Comparison of ENCODE assay signal across 7 mouse cellular contexts in the genomic region with DNA sequence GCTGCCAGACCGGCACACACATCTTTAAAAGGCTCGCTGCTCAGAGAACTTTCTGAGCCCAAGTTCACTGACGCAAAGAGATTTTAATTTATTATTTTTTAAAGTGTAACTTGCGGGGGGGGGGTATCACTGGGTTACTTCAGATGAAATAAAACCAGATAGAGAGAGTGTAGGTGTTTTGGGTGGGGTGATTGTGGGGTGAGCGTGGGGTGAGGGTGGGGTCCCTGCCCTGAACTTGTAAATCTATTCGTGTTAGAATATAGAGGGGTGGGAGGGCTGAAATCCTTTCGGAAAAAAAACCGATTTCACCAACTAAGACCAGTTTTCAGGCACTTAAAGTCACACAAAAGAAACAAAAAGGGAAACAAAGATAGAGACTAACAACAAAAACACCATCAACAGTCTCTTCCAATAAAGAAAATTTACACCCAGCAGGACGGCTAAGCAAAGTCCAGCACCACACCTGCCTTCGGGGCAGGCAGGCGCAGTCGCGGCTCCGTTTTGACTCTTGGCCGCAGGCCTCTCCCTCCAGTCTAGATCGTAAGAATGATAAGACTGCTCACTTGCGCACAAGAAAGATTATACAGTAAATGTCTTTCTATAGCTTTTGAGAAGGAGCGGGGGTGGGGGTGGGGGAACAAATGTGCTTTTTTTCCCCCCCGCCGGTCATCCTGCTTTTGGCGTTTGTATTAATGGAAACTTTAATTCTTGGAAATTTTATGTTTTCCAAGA. TPM values are rescaled to one million over a fixed set of nuclear protein-coding genes. Genes with fewer than 3 reads are reported as not detected.
DNase-seq lines count a peak whose midpoint lies in the region; ATAC-seq and TF ChIP-seq lines count a peak whose summit lies in the region.

No protein-coding gene starts in this region.

- peak overlapping the region; percentile 92 for H3K4me2 ChIP-seq in limb, embryonic 14.5 days (replicated peaks; ENCODE audit: low read depth, low read length, severe bottlenecking)
- H3K4me2 ChIP-seq in neural tube, embryonic 12.5 days (replicated peaks): peak overlapping the region; percentile 95

- H3K27me3 ChIP-seq in ES-Bruce4 (ENCODE audit: control insufficient read depth, insufficient read depth, low read length, poor library complexity, severe bottlenecking): no peaks in the 10 kb centered on the region
- peaks cover 71% of the 10 kb centered on the region for H3K27me3 ChIP-seq in hindbrain, embryonic 10.5 days (ENCODE audit: insufficient read depth, poor library complexity, severe bottlenecking)
- peaks cover 54% of the 10 kb centered on the region for H3K27me3 ChIP-seq in limb, embryonic 14.5 days (ENCODE audit: control insufficient read depth, insufficient read depth, low read length)
- H3K27me3 ChIP-seq in neural tube, embryonic 12.5 days (replicated peaks): peaks cover 43% of the 10 kb centered on the region

- TF ChIP-seq EP300 in ES-Bruce4 (IDR thresholded peaks at IDR 0.05; ENCODE audit: insufficient read depth, low read depth, low read length): 0 out of 2 replicates have a peak, but pooled peaks have one; percentile 59

- no peak for ATAC-seq in limb, embryonic 14.5 days (ENCODE audit: low FRiP score, low read depth)
- peak; percentile 26; the same call in 1 of the 2 replicates for ATAC-seq in neural tube, embryonic 12.5 days (ENCODE audit: low FRiP score, low read depth)
- ATAC-seq in inflammation-experienced regulatory T-cells, adult 6 months: no peak

- no peak overlapping the region for H3K27ac ChIP-seq in ES-Bruce4 (ENCODE audit: insufficient read depth, low read length)
- H3K27ac ChIP-seq in hindbrain, embryonic 10.5 days: peak overlapping the region; percentile 62; the same call in 1 of the 2 replicates
- no peak overlapping the region for H3K27ac ChIP-seq in limb, embryonic 14.5 days (replicated peaks; ENCODE audit: low read depth, low read length)
- H3K27ac ChIP-seq in neural tube, embryonic 12.5 days: no peak overlapping the region

- H3K9ac ChIP-seq in ES-Bruce4 (ENCODE audit: low read depth, poor library complexity, severe bottlenecking): peak overlapping the region; percentile 42
- peak overlapping the region; percentile 53 for H3K9ac ChIP-seq in limb, embryonic 14.5 days (ENCODE audit: low read depth, low read length, severe bottlenecking)
- peak overlapping the region; percentile 53; the same call in 1 of the 2 replicates for H3K9ac ChIP-seq in neural tube, embryonic 12.5 days

- H3K4me1 ChIP-seq in ES-Bruce4 (ENCODE audit: control insufficient read depth, insufficient read depth, low read length): no peaks in the 10 kb centered on the region
- H3K4me1 ChIP-seq in hindbrain, embryonic 10.5 days (replicated peaks): peaks cover 20% of the 10 kb centered on the region
- peaks cover 5% of the 10 kb centered on the region; the same call in 1 of the 2 replicates for H3K4me1 ChIP-seq in limb, embryonic 14.5 days (ENCODE audit: control insufficient read depth, insufficient read depth, low read length)
- H3K4me1 ChIP-seq in neural tube, embryonic 12.5 days: peaks cover 8% of the 10 kb centered on the region; the same call in 1 of the 2 replicates

- no peaks in the 10 kb centered on the region for H3K9me3 ChIP-seq in ES-Bruce4 (replicated peaks; ENCODE audit: control insufficient read depth, insufficient read depth, low read length, poor library complexity, severe bottlenecking)
- no peaks in the 10 kb centered on the region for H3K9me3 ChIP-seq in hindbrain, embryonic 10.5 days
- no peaks in the 10 kb centered on the region for H3K9me3 ChIP-seq in limb, embryonic 14.5 days (ENCODE audit: control insufficient read depth, low read length)
- H3K9me3 ChIP-seq in neural tube, embryonic 12.5 days: no peaks in the 10 kb centered on the region

- no peaks in the 10 kb centered on the region for H3K36me3 ChIP-seq in ES-Bruce4 (ENCODE audit: control insufficient read depth, insufficient read depth, low read length, poor library complexity, severe bottlenecking)
- H3K36me3 ChIP-seq in hindbrain, embryonic 10.5 days: no peaks in the 10 kb centered on the region
- no peaks in the 10 kb centered on the region for H3K36me3 ChIP-seq in limb, embryonic 14.5 days (ENCODE audit: control insufficient read depth, insufficient read depth, low read length)
- H3K36me3 ChIP-seq in neural tube, embryonic 12.5 days: no peaks in the 10 kb centered on the region

- peak; percentile 20 for DNase-seq in T-cell, adult 2 months (ENCODE audit: low spot score)
- peak; percentile 26 for DNase-seq in hindbrain, embryonic 10.5 days (ENCODE audit: low spot score)
- peak; percentile 15 for DNase-seq in limb, embryonic 14.5 days (ENCODE audit: low spot score)
- DNase-seq in left cerebral cortex, postnatal 36 days (ENCODE audit: low spot score in 2 of 2): no peak

- TF ChIP-seq POLR2A in ES-Bruce4 (IDR thresholded peaks at IDR 0.05; ENCODE audit: insufficient read depth, low read length): no peak
- no peak for TF ChIP-seq POLR2A in limb, embryonic 14.5 days (IDR thresholded peaks at IDR 0.05; ENCODE audit: borderline replicate concordance, extremely low read depth, insufficient read depth, insufficient read length)

- intact Hi-C loops in left cerebral cortex, postnatal 36 days (cut with DNase I): no loop called here

- WGBS in hindbrain, embryonic 10.5 days: 4% methylated on average over 21 of the region's 21 CpGs
- 4% methylated on average over 21 of the region's 21 CpGs for WGBS in limb, embryonic 14.5 days
- 2% methylated on average over 21 of the region's 21 CpGs for WGBS in neural tube, embryonic 12.5 days

- TF ChIP-seq CTCF in ES-Bruce4 (IDR thresholded peaks at IDR 0.05; ENCODE audit: low read depth, low read length): no peak

- H3K4me3 ChIP-seq in ES-Bruce4 (ENCODE audit: low read depth, low read length): peak overlapping the region; percentile 64
- H3K4me3 ChIP-seq in hindbrain, embryonic 10.5 days: peak overlapping the region; percentile 57
- peak overlapping the region; percentile 42 for H3K4me3 ChIP-seq in limb, embryonic 14.5 days (replicated peaks; ENCODE audit: low read length)
- peak overlapping the region; percentile 45 for H3K4me3 ChIP-seq in neural tube, embryonic 12.5 days

RNA-seq across cellular contexts. Expression of gene Kcnj8, which starts 0.4 kb away (rescaled TPM):
- not detected in 2 replicates for polyA plus RNA-seq in ES-Bruce4 (2011; ENCODE audit: insufficient read depth, insufficient read length, low read depth, missing spikeins)
- 0.70 and 2.4 TPM in 2 replicates for polyA plus RNA-seq in hindbrain, embryonic 10.5 days (2016; fragmentation: Nextera tagmentation; extraction: Ambion mirVana)
- polyA plus RNA-seq in limb, embryonic 14.5 days (2012; rRNA removed): 9.7 and 10.0 TPM in 2 replicates
- 8.2 and 11.3 TPM in 2 replicates for polyA plus RNA-seq in limb, embryonic 14.5 days (2014; fragmentation: Nextera tagmentation; extraction: Ambion mirVana)
- 6.6 and 8.4 TPM in 2 replicates for polyA plus RNA-seq in neural tube, embryonic 12.5 days (2016; fragmentation: Nextera tagmentation; extraction: Ambion mirVana)
- 1 to 10 TPM; 2.2 to 2.7 TPM for total RNA-seq in left cerebral cortex, postnatal 36 days (2021)
- under 1 TPM in 1 of 3 experiments, not detected in 2; 0.19 TPM for polyA plus RNA-seq in inflammation-experienced regulatory T-cells, adult 6 months (2017; shearing (Covaris generic))

Comparison
In these comparisons a context has a peak if more than half of its experiments do, and no peak if none do; other contexts are left out.
1. DNase-seq: peak in T-cell, adult 2 months (single experiment), hindbrain, embryonic 10.5 days (single experiment) and limb, embryonic 14.5 days (single experiment); none in left cerebral cortex, postnatal 36 days (0 of 2).
2. Peak in every context shown above with its lines, with median percentiles within 50 percentile points of each other: H3K4me3 ChIP-seq and H3K9ac ChIP-seq.